Mouse (Mus musculus) embryo, embryonic 9.5 days (tissue): Measurements from ENCODE around the gene Cops2.

Experiments
- DNase-seq: peaks from one replicate; pipeline ENCODE4 v3.0.0-alpha.2; 2017; ENCODE audit errors: extremely low spot score

The Cops2 gene

GRCm38 (mm10) chr2:125858521-125859280, at the start of gene Cops2, which contains the start of gene Galk2:
Gene Cops2, minus strand, starts transcription at chr2:125859139.
Gene Galk2, plus strand, starts transcription at chr2:125859109.
- peak; percentile 93 for DNase-seq

- DNase-seq: no peak
These were observed 48.8 kb upstream of the Cops2 start for GRCm38 (mm10) chr2:125907580-125908255.

- DNase-seq: no peak
These were observed 47.6 kb upstream of the Cops2 start for GRCm38 (mm10) chr2:125906407-125907066.

GRCm38 (mm10) chr2:125901426-125901825, 42.5 kb upstream of the Cops2 start:
- DNase-seq: no peak

- no peak for DNase-seq
These were observed 42.0 kb upstream of the Cops2 start for GRCm38 (mm10) chr2:125900797-125901410.

- DNase-seq: no peak
These were observed 37.4 kb upstream of the Cops2 start for GRCm38 (mm10) chr2:125896355-125896754.

- no peak for DNase-seq
These were observed 36.2 kb upstream of the Cops2 start for GRCm38 (mm10) chr2:125895099-125895498.

- DNase-seq: peak; percentile 10
These were observed 34.2 kb upstream of the Cops2 start for GRCm38 (mm10) chr2:125893096-125893495.

GRCm38 (mm10) chr2:125885891-125886576, 27.1 kb upstream of the Cops2 start:
- DNase-seq: no peak

GRCm38 (mm10) chr2:125870159-125870558, 11.2 kb upstream of the Cops2 start:
- no peak for DNase-seq

- DNase-seq: no peak
These were observed 9.4 kb upstream of the Cops2 start for GRCm38 (mm10) chr2:125868301-125868700.

- DNase-seq: peak; percentile 63
These were observed 7.3 kb upstream of the Cops2 start for GRCm38 (mm10) chr2:125866058-125866740.

GRCm38 (mm10) chr2:125865585-125865984, 6.6 kb upstream of the Cops2 start:
- no peak for DNase-seq

GRCm38 (mm10) chr2:125864551-125864950, 5.6 kb upstream of the Cops2 start:
- DNase-seq: no peak

- no peak for DNase-seq
These were observed 4.9 kb upstream of the Cops2 start for GRCm38 (mm10) chr2:125863799-125864198.

GRCm38 (mm10) chr2:125857707-125858106, 1.2 kb downstream of the Cops2 start:
- no peak for DNase-seq

- no peak for DNase-seq
These were observed 7.7 kb downstream of the Cops2 start for GRCm38 (mm10) chr2:125851237-125851636.

- no peak for DNase-seq
These were observed 20.1 kb downstream of the Cops2 start for GRCm38 (mm10) chr2:125838708-125839284.

- no peak for DNase-seq
These were observed 20.8 kb downstream of the Cops2 start for GRCm38 (mm10) chr2:125838091-125838490.

GRCm38 (mm10) chr2:125829924-125830323, 29.0 kb downstream of the Cops2 start:
- DNase-seq: no peak

- DNase-seq: no peak
These were observed 31.0 kb downstream of the Cops2 start for GRCm38 (mm10) chr2:125827898-125828297.
